Mouse (Mus musculus): ENCODE measurements around the gene Mboat1. TPM values are rescaled to one million over a fixed set of nuclear protein-coding genes. Genes with fewer than 3 reads are reported as not detected.

The Mboat1 gene
- polyA plus RNA-seq, 1 experiment = 38.4 TPM

- no peak for DNase-seq (ENCODE audit: low read depth)
Measured at GRCm38 (mm10) chr13:30185959-30186358, 49.7 kb downstream of the Mboat1 start.

- DNase-seq (ENCODE audit: low read depth) = no peak
Measured at GRCm38 (mm10) chr13:30186456-30186855, 50.2 kb downstream of the Mboat1 start.

DNA sequence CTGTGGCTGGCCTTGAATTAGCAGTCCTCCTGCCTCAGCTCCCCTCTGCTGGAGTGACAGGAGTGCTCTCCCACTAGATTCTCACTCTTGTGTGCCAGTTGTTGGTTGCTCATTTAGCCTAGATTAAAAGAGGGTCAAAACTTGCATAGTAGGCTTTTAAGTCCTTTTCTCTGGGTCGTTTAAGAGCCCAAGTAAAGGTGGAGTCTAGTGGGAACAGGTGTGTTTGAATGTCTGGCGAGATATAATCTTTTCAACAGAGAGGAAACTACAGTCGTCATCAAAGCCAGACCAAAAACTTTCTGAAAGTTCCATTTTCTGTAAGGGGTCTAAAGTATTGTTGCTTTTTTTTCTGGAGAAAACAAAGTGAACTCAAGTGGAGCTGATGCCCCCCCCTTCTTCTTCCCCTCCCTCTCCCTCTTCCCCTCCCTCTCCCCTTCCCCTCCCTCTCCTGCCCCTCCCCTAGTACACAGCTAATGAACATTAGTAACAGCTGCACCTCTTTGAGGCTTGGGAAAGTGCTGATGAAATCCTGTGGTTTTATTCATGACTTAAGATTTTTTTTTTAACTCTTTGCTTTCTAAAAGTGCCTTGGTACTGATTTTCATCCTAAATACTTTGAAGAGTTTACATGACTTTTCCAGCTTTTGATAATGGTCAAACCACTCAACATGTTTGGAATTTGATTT, 55.9 kb downstream of the Mboat1 start:
- no peak for DNase-seq (ENCODE audit: low read depth)

- DNase-seq (ENCODE audit: low read depth) = no peak
Measured at GRCm38 (mm10) chr13:30193363-30193762, 57.1 kb downstream of the Mboat1 start.

- DNase-seq (ENCODE audit: low read depth) = no peak
Measured at GRCm38 (mm10) chr13:30194834-30195233, 58.5 kb downstream of the Mboat1 start.

- no peak for DNase-seq (ENCODE audit: low read depth)
Measured at GRCm38 (mm10) chr13:30196661-30197060, 60.4 kb downstream of the Mboat1 start.

GRCm38 (mm10) chr13:30198101-30198570, 61.8 kb downstream of the Mboat1 start:
- DNase-seq (ENCODE audit: low read depth) = no peak

GRCm38 (mm10) chr13:30199821-30200220, 63.5 kb downstream of the Mboat1 start:
- DNase-seq (ENCODE audit: low read depth) = no peak

GRCm38 (mm10) chr13:30200737-30201136, 64.4 kb downstream of the Mboat1 start:
- no peak for DNase-seq (ENCODE audit: low read depth)

- DNase-seq (ENCODE audit: low read depth) = no peak
Measured at GRCm38 (mm10) chr13:30203018-30203417, 66.7 kb downstream of the Mboat1 start.

DNA sequence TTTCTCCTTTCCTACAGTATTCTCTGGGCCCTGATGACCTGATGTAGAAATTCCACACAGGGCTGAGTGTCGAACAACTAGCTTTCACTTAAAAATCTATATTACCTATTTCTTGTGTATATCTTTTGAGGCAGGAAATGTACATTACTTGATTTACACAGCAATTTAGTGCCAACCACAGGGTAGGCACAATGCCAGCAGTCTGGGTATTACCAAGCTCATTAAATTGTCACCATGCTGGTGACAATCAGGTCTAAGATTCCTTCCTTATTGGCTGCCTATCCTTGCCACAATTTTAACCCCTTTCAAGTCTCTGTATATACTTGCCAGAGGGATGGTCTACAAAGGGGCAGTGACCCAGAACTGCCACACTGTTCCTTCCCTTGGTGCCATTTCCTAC, 71.9 kb downstream of the Mboat1 start:
- no peak for DNase-seq (ENCODE audit: low read depth)

GRCm38 (mm10) chr13:30213276-30213675, 77.0 kb downstream of the Mboat1 start:
- DNase-seq (ENCODE audit: low read depth) = no peak

- no peak for DNase-seq (ENCODE audit: low read depth)
Measured at GRCm38 (mm10) chr13:30217588-30218371, 81.5 kb downstream of the Mboat1 start.

DNA sequence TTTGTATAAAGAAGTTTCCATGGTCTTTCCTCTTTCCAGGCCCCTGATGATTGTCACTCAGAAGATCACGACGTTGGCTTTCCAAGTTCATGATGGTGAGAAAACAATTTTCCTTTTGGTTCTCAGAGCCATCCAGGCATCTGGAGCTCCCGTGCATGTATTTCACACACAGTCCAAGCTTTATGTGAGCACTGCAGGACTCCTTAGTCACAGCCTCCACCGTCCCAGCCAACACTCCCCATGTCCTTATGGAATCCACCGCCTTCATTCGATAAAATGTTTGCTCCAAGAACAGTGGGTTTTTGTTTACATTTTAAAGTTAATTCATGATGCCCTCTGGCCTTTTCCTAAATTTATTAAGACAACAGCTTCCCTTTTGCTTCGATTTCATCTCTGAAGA, 83.3 kb downstream of the Mboat1 start:
- no peak for DNase-seq (ENCODE audit: low read depth)

GRCm38 (mm10) chr13:30221316-30221715, 85.0 kb downstream of the Mboat1 start:
- no peak for DNase-seq (ENCODE audit: low read depth)

DNA sequence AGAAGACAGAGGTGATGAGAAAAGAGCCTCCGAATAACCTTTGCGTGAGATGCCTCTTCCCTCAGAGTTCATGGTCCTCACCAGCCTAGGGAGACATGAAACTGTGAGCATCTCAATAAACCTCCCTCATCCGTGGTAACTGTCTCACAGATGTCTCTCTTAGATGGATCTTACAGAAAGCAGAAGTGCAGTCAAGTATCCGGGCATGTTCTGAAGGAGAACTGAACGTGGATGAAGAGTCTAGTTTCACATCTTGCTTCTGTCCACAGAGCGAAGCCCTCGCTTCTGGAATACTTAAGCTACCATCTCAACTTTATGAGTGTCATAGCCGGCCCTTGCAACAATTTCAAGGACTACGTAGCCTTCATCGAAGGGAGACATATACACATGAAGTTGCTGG, 87.8 kb downstream of the Mboat1 start:
- no peak for DNase-seq (ENCODE audit: low read depth)

DNA sequence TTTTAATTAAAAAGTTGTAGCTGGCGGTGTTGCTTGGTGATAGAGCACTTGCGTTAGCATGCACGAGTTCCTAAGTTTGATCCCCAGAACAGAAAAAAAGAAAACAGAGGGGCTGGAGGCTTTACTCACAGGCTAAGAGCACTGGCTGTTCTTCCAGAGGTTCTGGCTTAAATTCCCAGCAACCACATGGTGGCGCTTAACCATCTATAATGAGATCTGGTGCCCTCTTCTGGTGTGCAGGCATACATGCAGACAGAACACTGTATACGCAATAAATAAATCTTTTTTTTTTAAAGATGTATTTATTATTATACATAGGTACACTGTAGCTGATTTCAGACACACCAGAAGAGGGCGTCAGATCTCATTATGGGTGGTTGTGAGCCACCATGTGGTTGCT, 88.4 kb downstream of the Mboat1 start:
- no peak for DNase-seq (ENCODE audit: low read depth)

GRCm38 (mm10) chr13:30228762-30229161, 92.5 kb downstream of the Mboat1 start:
- no peak for DNase-seq (ENCODE audit: low read depth)

GRCm38 (mm10) chr13:30229625-30230139, 93.4 kb downstream of the Mboat1 start:
- no peak for DNase-seq (ENCODE audit: low read depth)

GRCm38 (mm10) chr13:30235056-30235750, 98.9 kb downstream of the Mboat1 start:
- DNase-seq (ENCODE audit: low read depth) = no peak

- no peak for DNase-seq (ENCODE audit: low read depth)
Measured at GRCm38 (mm10) chr13:30239396-30239795, 103.1 kb downstream of the Mboat1 start.

DNA sequence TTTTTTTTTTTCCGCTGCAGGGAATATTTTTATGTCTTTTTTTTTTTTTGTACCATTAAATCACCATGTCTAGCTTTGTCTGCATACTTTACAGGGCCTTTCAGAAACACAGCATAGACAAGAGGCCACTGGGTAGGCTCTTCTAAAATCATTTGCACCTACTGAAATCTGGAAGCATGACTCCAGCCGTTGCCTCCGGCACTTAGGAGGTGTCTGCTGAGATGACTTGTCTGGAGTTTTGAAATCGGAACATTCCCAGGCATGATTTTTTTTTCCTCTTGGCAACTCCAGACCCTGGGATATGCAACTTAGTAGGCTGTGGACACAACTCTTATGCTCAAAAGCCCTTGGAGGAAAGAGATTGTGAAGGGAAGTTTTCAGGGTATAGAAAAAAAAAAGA, 109.3 kb downstream of the Mboat1 start:
- DNase-seq (ENCODE audit: low read depth) = no peak

Measured in gonadal fat pad, adult 2 months (tissue).